Mouse (Mus musculus) kidney, postnatal 25 days (tissue): Measurements from ENCODE around the gene Fgf11.

Experiments used
- DNase-seq, 2 experiments: peaks; one replicate each; pipeline ENCODE4 v3.0.0; 2021; ENCODE audit warnings: mixed read lengths in 2 of 2

Gene Fgf11

GRCm38 (mm10) chr11:69778985-69779384 is 22.7 kb downstream of the Fgf11 start:
- no peak for DNase-seq

GRCm38 (mm10) chr11:69778258-69778982 is 23.2 kb downstream of the Fgf11 start:
- DNase-seq = no peak

GRCm38 (mm10) chr11:69777504-69778257 is 24.0 kb downstream of the Fgf11 start:
- no peak for DNase-seq

GRCm38 (mm10) chr11:69776488-69776887 is 25.2 kb downstream of the Fgf11 start:
- DNase-seq = no peak

GRCm38 (mm10) chr11:69775716-69776115 is 25.9 kb downstream of the Fgf11 start:
- peak in 1 of 2 experiments; percentile 68 for DNase-seq

- no peak for DNase-seq
These were observed 26.7 kb downstream of the Fgf11 start for GRCm38 (mm10) chr11:69774961-69775360.

- peak in 1 of 2 experiments; percentile 57 for DNase-seq
These were observed 34.1 kb downstream of the Fgf11 start for GRCm38 (mm10) chr11:69767625-69767909.

- DNase-seq = peak in 1 of 2 experiments; percentile 52
These were observed 34.6 kb downstream of the Fgf11 start for GRCm38 (mm10) chr11:69766872-69767624.

GRCm38 (mm10) chr11:69766126-69766609 is 35.5 kb downstream of the Fgf11 start:
- DNase-seq = peak; percentile 69 to 86

- DNase-seq = peak; percentile 52 to 69
These were observed 36.2 kb downstream of the Fgf11 start, which contains the start of gene Zbtb4 for GRCm38 (mm10) chr11:69765221-69766125. Gene Zbtb4, plus strand, starts transcription at chr11:69765912.

- DNase-seq = no peak
These were observed 38.1 kb downstream of the Fgf11 start for GRCm38 (mm10) chr11:69763551-69763950.

- no peak for DNase-seq
These were observed 39.8 kb downstream of the Fgf11 start, which contains the start of gene Slc35g3 for GRCm38 (mm10) chr11:69761868-69762267. Gene Slc35g3, minus strand, starts transcription at chr11:69761968.

- DNase-seq = no peak
These were observed 40.8 kb downstream of the Fgf11 start for GRCm38 (mm10) chr11:69760901-69761200.

- DNase-seq = no peak
These were observed 41.3 kb downstream of the Fgf11 start for GRCm38 (mm10) chr11:69760160-69760900.

- peak; percentile 92 to 96 for DNase-seq
These were observed 42.5 kb downstream of the Fgf11 start for GRCm38 (mm10) chr11:69758971-69759721.

GRCm38 (mm10) chr11:69758478-69758970 is 43.1 kb downstream of the Fgf11 start, which contains the start of gene Polr2a:
Gene Polr2a, minus strand, starts transcription at chr11:69758637.
- DNase-seq = peak; percentile 96 to 98

GRCm38 (mm10) chr11:69758090-69758456 is 43.6 kb downstream of the Fgf11 start:
- DNase-seq = peak; percentile 97 to 98

GRCm38 (mm10) chr11:69757303-69758089 is 44.2 kb downstream of the Fgf11 start:
- DNase-seq = no peak

GRCm38 (mm10) chr11:69754701-69755100 is 47.0 kb downstream of the Fgf11 start:
- peak in 1 of 2 experiments; percentile 50 for DNase-seq

- no peak for DNase-seq
These were observed 47.4 kb downstream of the Fgf11 start for GRCm38 (mm10) chr11:69754233-69754632.
